ENCODE assay signal across 7 mouse cellular contexts in genomic region chr17:73108170-73108887, GRCm38 (mm10). TPM values are rescaled to one million over a fixed set of nuclear protein-coding genes. Genes with fewer than 3 reads are reported as not detected.
A peak's percentile ranks its signal among the peaks of the same experiment; 100 is the strongest.
DNase-seq lines count a peak whose midpoint lies in the region; ATAC-seq lines count a peak whose summit lies in the region.

No protein-coding gene starts in this region.

- no peaks in the 10 kb centered on the region for H3K9me3 ChIP-seq in heart, embryonic 16.5 days (replicated peaks; ENCODE audit: control insufficient read depth, low read length)
- no peaks in the 10 kb centered on the region for H3K9me3 ChIP-seq in midbrain, embryonic 15.5 days

- H3K4me3 ChIP-seq in heart, embryonic 16.5 days (ENCODE audit: low read length) = peak overlapping the region; percentile 78
- H3K4me3 ChIP-seq in midbrain, embryonic 15.5 days = peak overlapping the region; percentile 67

- peak; percentile 2; the same call in 1 of the 2 replicates for ATAC-seq in heart, embryonic 16.5 days (replicated peaks; ENCODE audit: extremely low read depth, insufficient read depth, low FRiP score)
- ATAC-seq in midbrain, embryonic 15.5 days (replicated peaks) = peak; percentile 71

- peak overlapping the region; percentile 88 for H3K9ac ChIP-seq in heart, embryonic 16.5 days (ENCODE audit: low read length)
- H3K9ac ChIP-seq in midbrain, embryonic 15.5 days = peak overlapping the region; percentile 73

- peak; percentile 3 for DNase-seq in right cerebral cortex, postnatal 4 days
- no peak for DNase-seq in right cerebral cortex, postnatal 14 days
- peak; percentile 32 for DNase-seq in c-Kit-positive CD71-positive TER-119-positive erythroid progenitor cells, embryonic 14.5 days (ENCODE audit: low spot score)
- peak; percentile 13 for DNase-seq in kidney, postnatal 14 days
- DNase-seq in gastrocnemius, adult 18-20 months (ENCODE audit: low spot score) = no peak

- no peaks in the 10 kb centered on the region for H3K36me3 ChIP-seq in heart, embryonic 16.5 days (ENCODE audit: control insufficient read depth, insufficient read depth)
- H3K36me3 ChIP-seq in midbrain, embryonic 15.5 days (replicated peaks) = no peaks in the 10 kb centered on the region

- peak overlapping the region; percentile 84 for H3K4me2 ChIP-seq in heart, embryonic 16.5 days (ENCODE audit: low read depth, low read length)
- H3K4me2 ChIP-seq in midbrain, embryonic 15.5 days = peak overlapping the region; percentile 79

- peak overlapping the region; percentile 77 for H3K27ac ChIP-seq in heart, embryonic 16.5 days (ENCODE audit: low read length)
- H3K27ac ChIP-seq in midbrain, embryonic 15.5 days = peak overlapping the region; percentile 72

- 2% methylated on average over 35 of the region's 35 CpGs for WGBS in heart, embryonic 16.5 days
- 8% methylated on average over 35 of the region's 35 CpGs for WGBS in midbrain, embryonic 15.5 days

- no peaks in the 10 kb centered on the region for H3K27me3 ChIP-seq in heart, embryonic 16.5 days (ENCODE audit: control insufficient read depth, insufficient read depth, low read length)
- no peaks in the 10 kb centered on the region for H3K27me3 ChIP-seq in midbrain, embryonic 15.5 days (replicated peaks)

- peaks cover 28% of the 10 kb centered on the region for H3K4me1 ChIP-seq in heart, embryonic 16.5 days (ENCODE audit: control insufficient read depth, insufficient read depth, low read length)
- H3K4me1 ChIP-seq in midbrain, embryonic 15.5 days = peaks cover 14% of the 10 kb centered on the region

RNA-seq across cellular contexts. Expression of gene Lclat1, which starts 0.5 kb away (rescaled TPM):
- 39.5 and 49.2 TPM in 2 replicates for polyA plus RNA-seq in heart, embryonic 16.5 days (2015; fragmentation: Nextera tagmentation; extraction: Ambion mirVana)
- 11.1 and 11.5 TPM in 2 replicates for polyA plus RNA-seq in midbrain, embryonic 15.5 days (2015; fragmentation: Nextera tagmentation; extraction: Ambion mirVana)
- 10 to 100 TPM; 16.6 to 21.4 TPM for total RNA-seq in gastrocnemius, adult 18-20 months (2021)

Comparison
In these comparisons a context has a peak if more than half of its experiments do, and no peak if none do; other contexts are left out.
1. DNase-seq: peak in right cerebral cortex, postnatal 4 days (single experiment), c-Kit-positive CD71-positive TER-119-positive erythroid progenitor cells, embryonic 14.5 days (single experiment) and kidney, postnatal 14 days (single experiment); none in right cerebral cortex, postnatal 14 days (single experiment) and gastrocnemius, adult 18-20 months (single experiment).